Mouse (Mus musculus): ENCODE measurements around the gene Thsd4.

Gene Thsd4

DNA sequence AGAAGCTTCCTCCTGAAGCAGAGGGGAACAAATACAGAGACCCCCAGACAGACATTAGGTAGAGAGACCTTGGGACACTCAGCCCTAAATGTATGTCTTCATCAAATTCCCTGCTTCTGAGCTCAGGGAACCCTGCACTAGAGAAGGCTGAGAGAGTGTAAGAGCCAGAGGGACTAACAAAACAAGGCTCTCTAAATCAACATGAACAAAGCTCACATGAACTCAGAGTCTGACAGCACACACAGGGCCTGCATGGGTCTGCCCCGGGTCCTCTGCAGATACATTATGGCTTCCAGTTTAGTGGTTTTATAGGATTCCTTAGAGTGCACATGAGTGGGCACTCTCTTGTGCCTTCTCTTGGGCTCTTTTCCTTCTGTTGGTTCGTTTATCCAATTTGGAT is 140.8 kb downstream of the Thsd4 start:
- ATAC-seq (ENCODE audit: low TSS enrichment) = no peak

DNA sequence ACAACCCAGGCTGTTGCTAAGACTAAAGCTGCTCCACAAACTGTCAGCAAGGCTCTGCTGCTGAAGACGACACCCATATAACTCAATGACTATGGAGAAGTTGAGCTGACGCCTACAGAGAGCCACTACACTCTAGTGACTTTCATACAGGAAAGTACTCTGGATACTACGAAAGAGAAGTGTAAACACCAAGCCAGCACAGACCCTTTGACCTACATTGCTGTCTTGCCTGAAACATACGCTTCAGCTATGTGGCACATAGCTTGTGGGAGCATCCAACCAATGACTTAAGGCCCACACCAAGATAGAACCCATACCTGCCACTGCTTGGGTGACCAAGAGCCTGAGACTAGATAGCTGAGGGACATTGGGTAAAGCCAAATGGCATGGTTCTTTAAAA is 141.3 kb downstream of the Thsd4 start:
- ATAC-seq (ENCODE audit: low TSS enrichment) = no peak

DNA sequence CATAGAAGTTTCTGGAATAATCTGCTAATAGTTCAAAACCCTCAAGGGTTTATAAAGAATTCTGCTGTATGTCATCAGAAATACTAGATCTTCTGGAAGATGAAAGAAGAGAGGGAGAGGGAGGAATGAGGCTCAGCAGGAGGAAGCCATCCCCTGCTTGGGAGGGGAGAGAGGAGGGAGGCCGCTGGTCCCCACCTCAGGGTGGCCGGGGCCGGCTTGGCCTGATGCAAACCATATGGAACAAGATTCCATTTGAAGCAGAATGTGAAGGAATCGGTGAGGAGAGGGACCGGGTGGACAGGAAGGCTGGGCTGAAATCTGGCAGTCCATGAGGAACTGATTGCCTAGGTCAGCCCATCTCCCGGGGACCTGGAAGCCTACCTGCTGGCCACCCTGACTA is 143.6 kb downstream of the Thsd4 start:
- no peak for ATAC-seq (ENCODE audit: low TSS enrichment)

DNA sequence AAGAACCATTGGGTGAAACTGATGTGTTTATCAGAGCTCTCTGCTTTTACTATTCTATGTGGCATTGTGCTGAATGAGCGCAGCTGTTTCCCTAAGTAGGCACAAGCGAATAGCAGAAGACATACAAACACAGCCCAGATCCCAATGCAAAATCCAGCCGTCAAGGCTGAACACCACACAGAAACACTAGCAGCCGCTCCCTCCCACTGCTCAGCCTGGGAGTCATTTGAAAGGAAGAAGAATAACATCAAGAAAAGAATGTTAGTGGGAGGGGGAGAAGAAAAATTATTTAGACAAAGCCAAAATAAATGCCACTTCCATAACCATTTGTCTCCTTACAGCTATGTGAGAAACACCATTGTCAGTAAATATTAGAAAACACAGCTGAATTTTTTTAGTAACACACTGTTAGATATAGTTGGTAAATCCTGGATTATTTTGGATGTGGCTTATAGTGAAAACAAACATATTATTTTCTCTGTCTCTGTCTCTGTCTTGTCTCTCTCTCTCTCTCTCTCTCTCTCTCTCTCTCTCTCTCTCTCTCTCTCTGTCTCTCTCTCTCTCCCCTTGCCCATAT is 148.6 kb downstream of the Thsd4 start:
- ATAC-seq (ENCODE audit: low TSS enrichment) = no peak

GRCm38 (mm10) chr9:60368516-60368915 is 153.3 kb downstream of the Thsd4 start:
- no peak for ATAC-seq (ENCODE audit: low TSS enrichment)

DNA sequence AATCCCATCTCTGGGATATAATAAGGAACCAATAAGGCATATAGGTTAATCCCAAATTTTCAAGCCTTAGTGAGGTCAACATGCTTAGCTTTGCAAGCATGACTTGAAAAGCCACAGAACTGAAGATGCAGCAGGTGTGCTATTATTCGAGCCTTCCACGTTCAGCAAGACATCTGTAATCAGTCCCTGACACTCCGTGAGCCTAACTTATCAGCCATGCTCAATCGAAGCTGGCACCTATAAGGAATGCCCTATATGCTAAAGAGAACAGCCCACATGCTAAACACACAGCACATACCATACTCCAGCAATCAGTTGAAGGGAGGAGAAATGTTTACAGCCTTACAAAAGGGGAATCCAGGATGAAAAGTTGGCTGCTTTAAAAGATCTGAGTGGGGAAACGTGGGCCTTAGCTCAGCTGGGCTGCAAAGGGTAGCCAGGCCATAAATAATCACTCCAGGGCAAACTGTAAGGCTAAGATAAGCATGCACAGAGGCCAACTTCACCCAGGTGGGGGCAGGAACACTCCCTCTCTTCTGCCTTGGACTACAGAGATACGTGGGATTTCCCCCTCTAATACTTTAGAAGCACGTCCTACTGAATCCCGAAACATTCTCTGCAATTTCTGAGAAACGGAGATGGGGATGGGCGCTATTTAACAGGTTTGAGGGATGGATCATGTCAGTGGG is 154.1 kb downstream of the Thsd4 start:
- ATAC-seq (ENCODE audit: low TSS enrichment) = no peak

DNA sequence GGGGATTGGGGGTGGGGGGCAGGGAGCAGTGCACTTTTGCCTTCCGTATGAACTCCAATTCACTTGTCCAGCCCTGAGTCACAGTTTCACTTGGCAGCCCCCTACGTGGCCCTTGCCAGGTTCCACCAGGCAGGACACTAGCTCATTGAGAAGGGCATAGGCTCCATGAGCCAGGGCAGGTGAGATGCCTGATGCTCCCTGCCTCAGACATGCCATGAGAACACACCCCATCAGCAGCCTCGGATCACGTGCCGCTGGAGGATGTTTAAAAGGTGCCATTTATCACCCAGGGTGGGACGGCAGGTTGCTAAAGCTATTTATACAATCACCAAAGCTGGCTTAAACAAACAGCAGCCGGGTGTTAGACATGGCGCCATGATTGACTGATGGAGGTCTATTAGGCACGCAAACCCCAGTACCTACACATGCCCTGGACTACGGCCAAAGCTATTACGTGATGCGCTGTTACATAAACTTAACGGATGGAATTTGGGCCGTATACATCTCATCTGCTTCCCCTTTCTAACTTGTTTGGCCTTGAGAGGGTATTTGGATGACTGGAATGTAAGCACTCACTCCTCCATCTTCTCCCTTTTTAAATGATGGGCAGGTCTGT is 157.6 kb downstream of the Thsd4 start:
- ATAC-seq (ENCODE audit: low TSS enrichment) = no peak

DNA sequence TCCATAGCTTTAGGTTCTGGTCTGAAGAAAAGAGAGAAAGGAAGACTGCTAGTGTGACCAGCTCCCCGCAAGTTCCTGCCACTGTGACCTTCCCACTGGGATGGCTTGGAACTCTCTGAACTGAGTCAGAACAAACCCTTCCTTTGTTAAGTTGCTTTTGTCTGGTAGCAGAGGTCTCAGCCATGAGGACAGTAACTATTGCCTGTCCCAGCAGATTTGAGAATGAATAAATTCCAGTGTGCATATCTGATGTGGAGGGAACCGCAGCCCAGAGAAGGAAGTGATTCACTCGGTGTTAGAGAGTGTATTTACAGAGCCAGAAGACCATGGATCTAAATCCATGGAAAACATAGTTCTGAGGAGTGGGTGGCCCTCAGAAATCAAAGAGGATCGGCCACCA is 169.5 kb downstream of the Thsd4 start:
- ATAC-seq (ENCODE audit: low TSS enrichment) = no peak

DNA sequence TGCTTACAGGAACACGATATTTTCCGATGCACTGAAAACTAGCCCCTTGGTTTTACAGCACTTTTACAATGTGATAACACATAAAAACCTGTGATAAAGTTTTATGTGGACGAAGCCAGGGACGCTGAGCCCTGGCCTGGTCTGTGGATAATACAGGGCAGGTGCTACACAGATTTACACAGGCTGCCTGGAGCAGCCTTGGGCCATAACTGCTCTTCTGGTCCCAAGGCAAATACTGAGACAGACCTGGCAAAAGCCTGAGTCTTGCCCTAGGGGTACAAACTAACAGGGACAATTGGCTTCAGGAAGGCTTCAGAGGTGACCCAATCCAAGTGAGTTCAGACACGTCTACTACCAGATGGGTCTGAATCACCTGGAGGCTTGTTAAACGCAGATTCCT is 170.7 kb downstream of the Thsd4 start:
- no peak for ATAC-seq (ENCODE audit: low TSS enrichment)

- ATAC-seq (ENCODE audit: low TSS enrichment) = no peak
Observed at GRCm38 (mm10) chr9:60336147-60336546, 185.7 kb downstream of the Thsd4 start.

- no peak for ATAC-seq (ENCODE audit: low TSS enrichment)
Observed at GRCm38 (mm10) chr9:60335455-60335854, 186.4 kb downstream of the Thsd4 start.

GRCm38 (mm10) chr9:60329911-60330310 is 191.9 kb downstream of the Thsd4 start:
- ATAC-seq (ENCODE audit: low TSS enrichment) = no peak

- no peak for ATAC-seq (ENCODE audit: low TSS enrichment)
Observed at GRCm38 (mm10) chr9:60324716-60325115, 197.1 kb downstream of the Thsd4 start.

DNA sequence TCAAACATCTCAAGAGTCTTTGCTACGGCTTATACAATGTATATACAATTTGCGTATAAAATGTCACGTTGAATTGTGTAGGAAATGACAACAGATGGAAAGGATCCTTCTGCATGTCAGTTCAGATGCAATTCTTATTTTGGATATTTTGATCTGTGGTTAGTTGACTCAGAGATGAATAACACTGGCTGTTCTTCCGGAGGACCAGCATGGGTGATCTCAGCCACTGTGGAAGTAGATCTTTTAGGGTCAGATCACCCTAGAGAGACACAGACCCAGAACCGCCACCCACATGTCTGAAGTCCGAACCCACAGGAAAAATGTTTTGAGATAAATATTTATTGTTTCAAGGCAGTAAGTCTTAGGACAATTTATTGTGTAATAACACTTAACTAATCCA is 198.4 kb downstream of the Thsd4 start:
- ATAC-seq (ENCODE audit: low TSS enrichment) = no peak

GRCm38 (mm10) chr9:60317291-60317690 is 204.6 kb downstream of the Thsd4 start:
- ATAC-seq (ENCODE audit: low TSS enrichment) = no peak

DNA sequence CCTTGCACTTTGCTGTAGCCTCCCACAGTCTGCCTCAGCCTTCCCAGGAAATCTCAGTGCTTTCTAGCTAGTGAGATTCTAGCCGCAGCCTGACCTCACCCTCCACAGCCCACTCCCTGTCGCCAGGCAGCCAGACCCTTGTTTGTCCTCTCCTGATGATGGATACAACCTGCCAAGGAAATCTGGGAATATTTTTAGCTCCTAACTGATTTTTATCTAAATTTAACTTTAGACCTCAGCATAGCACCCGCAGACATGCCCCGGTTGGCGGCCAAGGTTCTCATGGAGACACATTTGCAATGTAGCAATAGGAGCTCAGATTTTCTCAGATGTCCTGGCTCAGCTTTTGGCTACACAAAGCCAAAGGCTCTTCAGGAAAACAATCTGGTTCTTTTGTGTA is 205.3 kb downstream of the Thsd4 start:
- ATAC-seq (ENCODE audit: low TSS enrichment) = no peak

DNA sequence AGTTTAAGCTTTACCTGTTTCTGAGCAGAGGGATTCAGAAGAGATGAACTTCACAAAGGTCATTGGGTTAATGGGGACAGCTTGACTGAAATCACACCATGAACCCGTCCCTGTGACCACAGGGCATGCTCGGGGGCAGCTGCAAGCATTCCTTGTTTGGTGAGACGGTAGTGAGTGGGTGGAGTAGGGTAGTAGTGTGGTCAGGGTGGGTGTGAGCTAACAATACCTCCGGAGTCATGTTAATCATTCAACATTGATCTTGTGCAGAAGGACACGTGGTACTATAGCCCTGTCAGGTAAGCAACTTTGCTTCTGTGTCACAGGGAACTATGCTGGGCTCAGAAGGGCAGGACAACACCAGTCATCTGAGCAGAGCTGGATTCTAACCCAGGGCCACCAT is 206.3 kb downstream of the Thsd4 start:
- ATAC-seq (ENCODE audit: low TSS enrichment) = no peak

DNA sequence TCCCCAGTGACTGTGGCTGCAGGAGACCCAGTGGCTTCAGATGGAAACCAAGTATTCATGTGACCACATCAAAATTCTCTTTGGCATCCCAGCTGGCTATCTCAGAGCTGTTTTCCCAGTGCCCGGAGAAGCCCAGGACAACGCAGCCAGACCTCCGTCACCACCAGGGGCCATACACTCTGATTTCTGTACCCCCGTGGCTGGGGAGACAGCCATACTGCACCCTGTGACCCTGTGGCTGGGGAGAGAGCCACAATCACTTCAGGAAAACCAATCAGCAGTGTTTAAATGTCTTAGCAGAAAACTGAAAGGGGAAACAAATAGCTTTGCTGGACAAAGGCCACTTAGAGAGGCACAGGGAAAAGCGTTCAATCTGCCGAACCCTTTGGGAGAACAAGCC is 208.2 kb downstream of the Thsd4 start:
- no peak for ATAC-seq (ENCODE audit: low TSS enrichment)

DNA sequence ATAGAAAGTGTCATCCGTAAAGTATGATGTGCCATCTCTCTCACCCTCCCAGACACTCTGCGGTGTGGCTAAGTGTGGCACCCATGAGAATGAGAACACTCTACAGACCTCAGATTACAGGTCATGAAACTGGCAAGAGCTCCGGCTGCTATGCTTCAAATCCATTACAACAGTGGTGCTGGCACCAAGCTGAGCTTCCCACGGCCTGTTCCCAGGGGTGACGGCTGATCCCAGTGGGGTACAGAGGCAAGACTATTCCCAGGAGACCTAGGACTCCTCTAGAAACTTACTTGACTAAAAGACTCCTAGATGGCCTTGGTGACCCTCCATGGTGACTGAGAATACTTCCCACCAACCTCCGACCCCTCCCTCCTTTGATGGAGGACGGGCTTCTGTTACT is 209.2 kb downstream of the Thsd4 start:
- ATAC-seq (ENCODE audit: low TSS enrichment) = no peak

DNA sequence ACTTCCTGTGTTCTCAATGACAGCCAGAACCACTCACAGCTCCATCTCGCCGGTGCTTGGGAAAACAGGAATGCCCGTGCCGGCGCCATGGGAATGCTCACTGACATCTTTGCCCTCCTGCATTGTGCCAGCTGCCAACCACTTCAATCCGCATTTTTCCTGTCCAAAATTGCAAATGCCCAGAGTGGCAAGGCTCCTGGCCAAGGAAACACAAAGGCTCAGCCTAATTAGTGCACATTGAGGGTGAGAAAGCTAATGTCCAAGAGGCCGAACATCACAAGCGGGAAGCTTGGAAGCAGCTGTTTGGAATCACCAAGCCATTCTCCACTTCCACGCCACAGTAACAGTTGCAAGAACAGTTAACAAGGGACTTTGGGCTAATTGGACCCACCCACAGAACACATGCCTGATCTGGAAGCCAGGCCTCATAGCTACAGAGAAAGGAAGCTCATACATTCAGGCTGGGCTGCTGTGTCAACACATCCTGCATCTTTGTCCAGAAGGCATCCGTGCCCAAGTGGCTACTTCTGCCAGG is 210.2 kb downstream of the Thsd4 start:
- ATAC-seq (ENCODE audit: low TSS enrichment) = peak; percentile 57; the same call in 1 of the 2 replicates

DNA sequence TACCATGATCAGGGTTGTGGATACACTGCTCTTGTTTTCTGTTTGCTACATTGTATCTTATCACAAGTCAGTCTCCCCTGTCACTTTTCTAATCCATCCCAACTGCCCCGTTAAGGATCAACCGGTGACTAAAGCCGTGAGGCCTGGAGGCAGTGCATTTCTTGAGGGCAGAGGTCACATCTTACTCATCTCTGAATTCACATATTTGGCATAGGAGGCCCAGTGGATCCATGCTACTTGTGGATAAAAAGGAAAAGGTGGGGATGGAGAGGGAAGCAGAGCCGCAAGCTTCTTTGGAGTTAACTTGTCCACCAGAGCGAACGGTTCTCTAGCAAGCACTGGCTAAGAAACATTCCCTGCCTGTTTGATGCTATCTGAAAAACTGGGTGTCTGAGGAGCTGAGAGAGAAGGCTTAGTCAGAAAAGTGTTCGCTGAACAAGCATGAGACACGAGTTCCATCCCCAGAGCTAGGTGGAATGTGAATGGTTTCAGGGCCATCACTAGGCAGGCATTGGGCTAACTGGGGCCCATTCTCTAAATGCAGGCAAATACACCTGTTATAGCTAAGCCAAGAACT is 211.0 kb downstream of the Thsd4 start:
- ATAC-seq (ENCODE audit: low TSS enrichment) = no peak

DNA sequence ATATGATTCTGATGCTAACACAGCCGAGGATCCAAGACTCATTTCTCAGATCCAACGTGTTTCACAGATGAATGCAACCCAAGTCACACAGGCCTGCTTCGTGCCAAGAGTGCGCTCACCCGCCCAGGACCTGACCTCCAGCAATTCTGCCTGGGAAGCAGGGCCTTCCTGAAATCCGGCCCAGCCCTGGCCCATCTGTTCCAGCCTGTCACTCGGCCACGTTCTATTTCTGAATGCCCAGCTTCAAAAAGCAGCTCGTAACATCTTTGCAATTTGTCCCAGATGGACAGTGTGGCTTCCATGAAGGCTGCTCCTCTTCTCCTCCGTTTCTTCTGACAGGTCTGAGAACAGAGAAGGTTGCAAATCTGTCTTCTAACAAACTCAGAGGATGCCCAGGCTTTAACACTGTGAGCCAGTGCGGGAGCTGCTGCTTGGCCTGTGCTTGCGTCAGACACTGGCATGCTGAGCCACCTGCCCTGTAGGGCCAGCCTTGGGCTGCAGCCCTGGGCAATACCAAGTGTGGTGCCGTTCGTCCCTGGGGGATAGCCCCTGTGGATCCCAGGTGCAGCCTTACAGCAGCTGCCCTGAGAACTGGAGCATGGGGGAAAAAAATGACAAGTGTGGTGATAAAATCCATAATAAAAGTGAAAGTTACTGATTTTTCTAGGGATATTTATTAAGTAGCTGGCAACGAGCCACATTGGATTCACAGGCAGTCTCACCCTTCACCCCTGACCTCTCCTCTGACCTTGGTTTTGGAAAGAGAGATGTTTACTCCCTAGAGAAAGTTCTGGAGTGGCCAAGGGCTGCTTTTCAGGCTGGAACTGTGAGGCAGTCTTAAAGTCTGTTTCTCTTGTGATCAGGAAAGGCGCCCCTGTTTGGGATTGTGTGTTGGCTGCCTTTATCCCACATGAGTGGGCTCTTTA is 211.8 kb downstream of the Thsd4 start:
- peak; percentile 52; the same call in 1 of the 2 replicates for ATAC-seq (ENCODE audit: low TSS enrichment)

All from frontal cortex, adult (tissue).